Mouse (Mus musculus): ENCODE measurements around the gene Pcca.

- no peak for TF ChIP-seq POLR2A (IDR thresholded peaks at IDR 0.05; ENCODE audit: borderline replicate concordance, insufficient read depth, low read length)
- no peak for TF ChIP-seq CTCF (IDR thresholded peaks at IDR 0.05; ENCODE audit: borderline replicate concordance, insufficient read depth, low read depth, low read length)
Observed at GRCm38 (mm10) chr14:122486611-122487010, 47.5 kb upstream of the Pcca start.
